Mouse (Mus musculus): ENCODE measurements around the gene Hba-x.
"Not testable (repeated sequence)": the region's sequence is repeated elsewhere in the genome, so short reads cannot be mapped to it uniquely, and the experiment has no call there.

Hba-x gene

GRCm38 (mm10) chr11:32250880-32251763 lies 25.1 kb upstream of the Hba-x start:
- no peak for DNase-seq (ENCODE audit: low spot score)

- no peak for DNase-seq (ENCODE audit: low spot score)
Measured at GRCm38 (mm10) chr11:32253121-32253520, 23.1 kb upstream of the Hba-x start.

DNA sequence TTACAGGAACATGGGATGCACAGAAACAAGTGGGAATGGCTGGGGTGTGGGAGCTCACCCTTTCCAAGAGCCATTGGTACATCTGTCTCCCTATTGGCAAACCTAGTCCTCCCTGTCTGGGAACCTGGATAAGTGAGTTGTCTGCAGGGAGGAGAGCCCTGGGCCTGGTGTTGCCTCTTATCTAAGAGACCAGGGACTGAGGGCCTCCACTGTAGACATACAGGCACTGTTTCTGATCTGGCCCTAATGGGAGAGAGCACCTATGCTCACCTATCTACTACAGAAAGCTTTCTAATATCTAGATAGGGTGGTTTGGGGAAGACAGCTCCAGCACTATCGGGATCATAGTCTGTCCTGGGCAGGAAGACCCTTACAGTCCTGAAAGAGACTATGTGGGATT lies 20.1 kb upstream of the Hba-x start:
- DNase-seq (ENCODE audit: low spot score), result no peak

DNA sequence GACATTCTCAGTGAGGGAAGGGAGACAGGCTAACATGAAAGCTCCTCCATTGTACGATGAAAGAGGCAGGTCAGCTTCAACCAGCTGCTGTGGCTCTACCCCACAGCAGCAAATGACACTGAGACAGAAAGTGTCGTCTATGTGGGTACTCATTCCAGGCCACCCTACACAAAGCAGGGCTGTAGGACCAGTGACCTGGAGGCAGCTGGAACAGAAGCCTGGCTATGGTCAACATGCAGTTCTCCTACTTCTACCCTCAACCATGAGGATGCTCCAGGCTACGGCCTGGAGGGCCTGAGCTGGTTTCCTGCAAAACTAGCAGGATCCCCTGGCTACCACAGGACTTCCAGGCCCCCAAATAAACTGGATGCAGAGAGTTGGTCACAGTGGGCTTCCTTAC lies 19.6 kb upstream of the Hba-x start:
- no peak for DNase-seq (ENCODE audit: low spot score)

DNA sequence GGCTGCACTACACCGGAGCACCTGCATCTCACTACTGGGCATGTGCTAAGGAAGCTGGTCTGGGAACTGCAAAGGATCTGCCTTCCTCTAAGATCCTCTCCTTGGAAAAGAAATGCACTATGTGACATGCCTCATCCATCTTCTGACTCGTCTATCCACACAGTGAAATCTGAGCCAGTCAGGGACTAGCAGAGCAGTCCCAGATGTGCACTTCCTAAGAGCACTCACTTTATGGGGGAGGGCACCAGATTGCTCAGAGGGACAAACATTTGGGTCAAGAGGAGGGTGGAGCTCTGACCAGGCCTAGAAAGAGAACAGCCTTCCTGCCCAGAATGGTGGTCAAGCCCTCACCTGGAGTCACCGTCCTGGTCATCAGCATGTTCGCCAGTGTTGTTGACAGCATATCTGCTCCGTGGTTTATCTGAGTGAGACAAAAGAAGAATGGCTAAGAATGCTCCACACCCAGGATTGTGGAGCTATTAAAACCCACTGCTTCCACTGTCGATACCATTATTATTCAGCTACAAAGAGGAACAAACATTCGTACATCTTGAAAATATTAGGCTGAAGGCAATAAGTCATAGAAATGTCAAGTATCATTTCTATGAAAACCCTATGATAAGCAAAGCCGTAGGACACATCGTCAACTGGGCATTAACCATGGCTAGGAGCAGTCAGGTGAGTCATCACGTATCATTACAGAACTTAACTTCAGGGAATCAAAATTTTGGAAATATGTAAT lies 13.4 kb upstream of the Hba-x start:
- DNase-seq (ENCODE audit: low spot score), result no peak

DNA sequence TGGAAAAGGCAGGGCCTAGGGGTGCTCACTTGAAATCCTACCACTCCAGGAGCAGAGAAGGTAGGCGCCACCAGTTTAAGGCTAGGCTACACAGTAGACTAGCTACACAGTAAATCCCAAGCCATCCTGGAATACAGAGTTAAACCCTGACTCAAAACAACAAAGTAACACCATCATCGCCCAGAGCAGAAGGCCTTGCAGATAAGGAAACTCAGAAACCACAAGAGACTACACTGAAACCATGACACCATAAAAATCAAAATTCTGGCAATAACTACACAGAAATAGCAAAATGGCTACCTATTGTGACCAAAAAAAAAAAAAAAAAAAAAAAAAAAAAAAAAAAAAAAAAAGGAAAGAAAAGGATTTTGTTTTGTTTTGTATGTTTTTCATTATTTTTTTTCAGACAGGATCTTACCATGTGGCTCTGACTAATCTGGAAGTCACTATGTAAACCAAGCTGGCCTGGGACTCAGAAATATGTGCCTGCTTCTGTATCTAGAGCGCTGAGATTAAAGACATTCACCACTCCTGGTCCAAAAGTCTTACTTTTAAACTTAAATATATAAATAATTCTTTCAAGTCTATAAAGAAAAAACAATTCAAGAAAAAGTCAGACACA lies 11.0 kb upstream of the Hba-x start:
- DNase-seq (ENCODE audit: low spot score), result no peak

DNA sequence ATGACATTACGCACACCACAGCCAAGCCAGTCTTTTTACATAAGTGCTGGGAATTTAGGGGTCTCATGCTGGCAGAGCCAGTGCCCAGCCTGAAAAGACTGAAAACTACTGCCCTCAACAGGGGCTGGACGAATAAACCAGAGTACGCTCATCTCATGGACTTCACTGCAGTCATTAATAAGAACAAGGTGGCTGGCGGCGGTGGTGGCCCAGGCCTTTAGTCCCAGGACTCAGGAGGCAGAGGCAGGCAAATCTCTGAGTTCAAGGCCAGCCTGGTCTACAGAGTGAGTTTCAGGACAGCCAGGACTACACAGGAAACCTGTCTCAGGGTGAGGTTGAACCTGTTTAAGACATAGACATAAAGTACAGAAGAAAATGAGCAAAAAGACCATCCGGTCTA lies 10.0 kb upstream of the Hba-x start:
- no peak for DNase-seq (ENCODE audit: low spot score)

DNA sequence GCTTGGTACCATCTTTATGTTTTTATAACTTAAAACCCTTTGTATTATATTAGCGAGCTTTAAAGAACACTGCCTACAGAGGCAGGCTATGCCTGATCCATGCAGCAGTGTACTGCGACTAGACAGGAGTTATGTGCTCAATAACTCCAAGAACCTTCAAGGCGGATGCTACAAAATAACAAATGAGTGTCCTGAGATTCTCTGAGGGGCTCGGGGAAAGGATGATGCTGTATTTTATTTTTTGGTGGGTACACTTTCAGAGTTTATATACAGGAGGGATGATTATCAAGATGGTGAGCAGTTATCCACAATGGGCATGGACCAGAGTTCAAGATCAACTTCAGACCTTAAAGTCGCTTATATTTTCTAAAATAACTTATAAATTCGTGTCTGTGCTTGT lies 9.4 kb upstream of the Hba-x start:
- no peak for DNase-seq (ENCODE audit: low spot score)

- peak; percentile 97 for DNase-seq (ENCODE audit: low spot score)
Measured at GRCm38 (mm10) chr11:32267188-32267884, 8.9 kb upstream of the Hba-x start, which contains the start of gene Nprl3. Nprl3 (minus strand) TSS chr11:32267707.

GRCm38 (mm10) chr11:32267964-32268363 lies 8.2 kb upstream of the Hba-x start:
- DNase-seq (ENCODE audit: low spot score), result no peak

- DNase-seq (ENCODE audit: low spot score), result no peak
Measured at GRCm38 (mm10) chr11:32268952-32269351, 7.2 kb upstream of the Hba-x start.

GRCm38 (mm10) chr11:32271178-32271577 lies 5.0 kb upstream of the Hba-x start:
- no peak for DNase-seq (ENCODE audit: low spot score)

DNA sequence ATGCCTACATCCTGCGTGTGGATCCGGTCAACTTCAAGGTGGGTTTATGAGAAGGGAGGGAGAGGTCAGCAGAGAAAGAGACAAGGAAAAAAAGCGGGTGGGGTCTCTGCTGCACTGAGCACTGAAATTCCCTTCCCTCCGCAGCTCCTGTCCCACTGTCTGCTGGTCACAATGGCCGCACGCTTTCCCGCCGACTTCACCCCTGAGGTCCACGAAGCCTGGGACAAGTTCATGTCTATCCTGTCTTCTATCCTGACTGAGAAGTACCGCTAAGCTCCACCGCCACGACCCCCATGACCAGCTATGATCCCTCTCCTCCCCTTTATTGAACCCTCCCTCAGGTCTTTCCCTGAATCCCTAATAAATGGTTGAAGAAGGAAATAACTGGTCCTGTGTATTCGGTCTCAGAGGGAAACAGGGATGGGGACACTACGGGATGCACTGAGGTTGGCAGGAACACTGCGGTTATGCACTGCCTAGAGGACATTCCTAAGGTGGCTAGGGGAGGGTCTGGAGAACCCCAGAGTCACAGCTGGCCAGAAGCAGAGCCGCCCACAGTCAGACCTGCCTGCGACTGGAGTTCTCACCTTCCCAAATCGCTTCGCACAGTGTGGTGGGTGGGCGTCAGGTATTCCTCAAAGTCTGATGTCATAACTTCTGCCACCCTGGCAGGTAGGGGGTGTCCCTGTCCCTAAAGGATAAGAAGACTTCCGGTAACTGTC lies 1.7 kb downstream of the Hba-x start:
- no peak for DNase-seq (ENCODE audit: low spot score)

- DNase-seq (ENCODE audit: low spot score), result no peak
Measured at GRCm38 (mm10) chr11:32278458-32278957, 2.3 kb downstream of the Hba-x start.

DNA sequence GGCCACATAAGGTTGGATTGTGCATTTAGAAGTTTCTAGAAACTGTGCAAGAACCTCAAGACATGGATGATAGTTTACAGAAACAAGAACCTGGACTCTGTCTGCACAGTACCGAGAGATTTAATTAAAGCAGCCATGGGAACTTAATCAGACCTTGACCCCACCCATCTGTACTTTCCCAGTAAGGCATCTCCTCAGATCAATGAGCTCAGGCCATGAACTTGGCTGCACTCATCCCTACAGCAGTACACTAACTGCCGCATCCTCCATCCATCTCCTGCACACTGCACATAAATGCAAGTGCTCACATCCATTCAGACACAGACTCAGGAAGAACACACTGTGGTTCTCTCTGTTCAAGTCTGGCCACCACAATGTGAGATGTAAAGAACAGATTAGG lies 4.4 kb downstream of the Hba-x start:
- DNase-seq (ENCODE audit: low spot score), result no peak

GRCm38 (mm10) chr11:32281416-32282144 lies 5.4 kb downstream of the Hba-x start:
- DNase-seq (ENCODE audit: low spot score), result no peak

DNA sequence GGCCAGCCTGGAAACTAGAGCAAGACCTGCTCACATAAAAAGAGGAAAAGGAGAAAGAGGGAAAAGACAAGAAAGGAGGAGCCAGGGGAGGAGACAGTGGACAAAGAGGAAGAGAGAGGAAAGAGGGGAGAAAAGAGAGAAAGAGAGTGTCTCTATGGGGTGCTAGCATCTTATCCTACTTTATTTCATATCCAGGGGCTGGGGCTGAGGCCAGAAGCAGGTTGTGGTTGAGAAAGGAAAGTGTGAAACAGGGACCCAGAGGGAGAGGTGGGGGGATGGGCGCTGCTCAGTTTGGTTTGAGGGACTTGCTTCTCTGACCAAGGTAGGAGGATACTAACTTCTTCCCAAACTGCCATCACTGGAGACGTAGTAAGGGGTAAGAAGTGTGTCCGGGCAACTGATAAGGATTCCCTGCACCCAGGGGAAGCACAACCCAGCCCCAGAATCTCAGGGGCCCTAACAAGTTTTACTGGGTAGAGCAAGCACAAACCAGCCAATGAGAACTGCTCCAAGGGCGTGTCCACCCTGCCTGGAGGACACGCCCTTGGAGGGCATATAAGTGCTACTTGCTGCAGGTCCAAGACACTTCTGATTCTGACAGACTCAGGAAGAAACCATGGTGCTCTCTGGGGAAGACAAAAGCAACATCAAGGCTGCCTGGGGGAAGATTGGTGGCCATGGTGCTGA lies 7.0 kb downstream of the Hba-x start, which contains the start of gene Hba-a1:
TSS of gene Hba-a1 (plus strand) at position 421 of the 687 bp plus-strand sequence.
- DNase-seq (ENCODE audit: low spot score), result not testable (repeated sequence)

DNA sequence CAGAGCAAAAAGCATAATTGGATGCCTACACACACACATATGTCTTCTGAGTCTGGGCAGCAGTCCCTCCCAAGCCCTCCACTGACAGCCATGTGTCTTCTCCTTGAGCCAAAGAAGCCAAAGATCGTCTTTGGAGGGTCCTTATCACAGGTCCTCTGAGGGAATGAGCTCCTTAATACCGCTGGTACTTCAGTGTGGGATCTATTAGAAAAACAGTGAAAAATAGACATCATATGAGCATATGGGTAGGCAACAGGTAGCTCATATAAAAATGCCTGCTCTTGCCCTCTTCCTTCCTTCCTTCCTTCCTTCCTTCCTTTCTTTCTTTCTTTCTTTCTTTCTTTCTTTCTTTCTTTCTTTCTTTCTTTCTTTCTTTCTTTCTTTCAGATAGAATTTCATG lies 8.4 kb downstream of the Hba-x start:
- DNase-seq (ENCODE audit: low spot score), result not testable (repeated sequence)

GRCm38 (mm10) chr11:32285031-32285775 lies 9.0 kb downstream of the Hba-x start:
- DNase-seq (ENCODE audit: low spot score), result no peak
